Comparison of ENCODE assay signal across 11 mouse cellular contexts in genomic region chr14:16433206-16433605, GRCm38 (mm10).
DNase-seq lines count a peak whose midpoint lies in the region; ATAC-seq and TF ChIP-seq lines count a peak whose summit lies in the region.
"Had no signal": no experiment of that assay in that cellular context is flagged by ENCODE, and none has a peak within 500 bp of the region (broad histone marks: within the 10 kb centered on the region; RNA-seq: fewer than 3 reads in every experiment).

No protein-coding gene starts in this region.

- POLR2A ChIA-PET in Patski (lab: Charles Lee) = no interaction called here

- H3K9ac ChIP-seq in hindbrain, postnatal 0 days (replicated peaks; ENCODE audit: low read length) = no peak overlapping the region
- H3K9ac ChIP-seq in hindbrain, embryonic 12.5 days = no peak overlapping the region
- no peak overlapping the region for H3K9ac ChIP-seq in heart, postnatal 0 days (replicated peaks; ENCODE audit: low read depth, low read length)
- H3K9ac ChIP-seq: limb, embryonic 15.5 days; stomach, embryonic 15.5 days had no signal

- no peak overlapping the region for H3K27ac ChIP-seq in hindbrain, postnatal 0 days
- no peak overlapping the region for H3K27ac ChIP-seq in hindbrain, embryonic 12.5 days
- peak overlapping the region; percentile 89 for H3K27ac ChIP-seq in heart, postnatal 0 days (ENCODE audit: low read depth)
- H3K27ac ChIP-seq: kidney, postnatal 0 days; stomach, embryonic 15.5 days had no signal

- H3K9me3 ChIP-seq in hindbrain, postnatal 0 days (ENCODE audit: low read length) = no peaks in the 10 kb centered on the region
- no peaks in the 10 kb centered on the region for H3K9me3 ChIP-seq in hindbrain, embryonic 12.5 days (replicated peaks)
- no peaks in the 10 kb centered on the region for H3K9me3 ChIP-seq in heart, postnatal 0 days (replicated peaks; ENCODE audit: control insufficient read depth, low read length)
- H3K9me3 ChIP-seq: limb, embryonic 15.5 days; stomach, embryonic 15.5 days had no signal

- H3K36me3 ChIP-seq in hindbrain, postnatal 0 days (ENCODE audit: insufficient read depth, low read length) = peaks cover 10% of the 10 kb centered on the region; the same call in 1 of the 2 replicates
- H3K36me3 ChIP-seq in hindbrain, embryonic 12.5 days = peaks cover 37% of the 10 kb centered on the region
- peaks cover 64% of the 10 kb centered on the region for H3K36me3 ChIP-seq in heart, postnatal 0 days (replicated peaks; ENCODE audit: control insufficient read depth, insufficient read depth, low read length)

- H3K4me1 ChIP-seq in hindbrain, postnatal 0 days (ENCODE audit: insufficient read depth, low read length) = no peaks in the 10 kb centered on the region
- H3K4me1 ChIP-seq in hindbrain, embryonic 12.5 days = no peaks in the 10 kb centered on the region
- peaks cover 6% of the 10 kb centered on the region; the same call in 1 of the 2 replicates for H3K4me1 ChIP-seq in heart, postnatal 0 days (ENCODE audit: control insufficient read depth, insufficient read depth)
- H3K4me1 ChIP-seq: limb, embryonic 15.5 days; stomach, embryonic 15.5 days had no signal

- H3K27me3 ChIP-seq in hindbrain, postnatal 0 days (ENCODE audit: insufficient read depth, low read length) = no peaks in the 10 kb centered on the region
- no peaks in the 10 kb centered on the region for H3K27me3 ChIP-seq in hindbrain, embryonic 12.5 days
- H3K27me3 ChIP-seq in Patski = no peaks in the 10 kb centered on the region
- no peaks in the 10 kb centered on the region for H3K27me3 ChIP-seq in heart, postnatal 0 days (ENCODE audit: control insufficient read depth, insufficient read depth, low read length)
- H3K27me3 ChIP-seq: limb, embryonic 15.5 days; stomach, embryonic 15.5 days had no signal

- H3K4me3 ChIP-seq in hindbrain, postnatal 0 days (ENCODE audit: low read length) = no peak overlapping the region
- no peak overlapping the region for H3K4me3 ChIP-seq in hindbrain, embryonic 12.5 days
- H3K4me3 ChIP-seq in heart, postnatal 0 days (ENCODE audit: low read depth, low read length) = no peak overlapping the region
- H3K4me3 ChIP-seq: limb, embryonic 15.5 days; stomach, embryonic 15.5 days had no signal

- no peak for DNase-seq in hindbrain, postnatal 0 days (ENCODE audit: low spot score)
- peak; percentile 4 for DNase-seq in CD4-positive helper T cell, adult 2 months (ENCODE audit: low read depth, low spot score)
- peak; percentile 86 for DNase-seq in Patski (ENCODE audit: low read depth, low spot score)
- DNase-seq in heart, postnatal 0 days (ENCODE audit: low spot score) = peak; percentile 75
- no peak for DNase-seq in cerebellum, adult 9-10 months
- DNase-seq in adrenal gland, adult 2 months = no peak
- DNase-seq in layer of hippocampus, postnatal 14 days (ENCODE audit: low spot score in 2 of 2) = no peak

- ATAC-seq in hindbrain, postnatal 0 days = 0 out of 2 replicates have a peak, but pooled peaks have one; percentile 27
- no peak for ATAC-seq in hindbrain, embryonic 12.5 days (ENCODE audit: low FRiP score)
- peak; percentile 98 for ATAC-seq in Patski
- ATAC-seq in heart, postnatal 0 days (ENCODE audit: insufficient read depth, low read depth) = peak; percentile 86

- in situ Hi-C loops in Patski (cut with MboI; ENCODE audit: low pct_unique_long_range_greater_than_20kb) = loop anchor here (5.0 to 10.0 kb wide), 3 partner anchors 532 to 969 kb away; no protein-coding TSS in a partner anchor

- TF ChIP-seq CTCF in hindbrain, postnatal 0 days (IDR thresholded peaks at IDR 0.05; ENCODE audit: low read depth) = no peak
- no peak for TF ChIP-seq CTCF in Patski (IDR thresholded peaks at IDR 0.05)
- no peak for TF ChIP-seq CTCF in heart, postnatal 0 days (IDR thresholded peaks at IDR 0.05; ENCODE audit: low read depth)

- TF ChIP-seq EP300 in heart, postnatal 0 days (IDR thresholded peaks at IDR 0.05; ENCODE audit: low read depth) = no peak

- CTCF ChIA-PET in Patski (lab: Charles Lee) = interaction anchor here (0.9 to 3.3 kb wide), 7 partner anchors 8 to 970 kb away, joined by 3 to 23 read pairs (median 5); no protein-coding TSS in a partner anchor

- WGBS in hindbrain, postnatal 0 days = 62% methylated on average over 2 of the region's 2 CpGs
- 79% methylated on average over 2 of the region's 2 CpGs for WGBS in hindbrain, embryonic 12.5 days
- WGBS in heart, postnatal 0 days = 21% methylated on average over 2 of the region's 2 CpGs

- no peak overlapping the region for H3K4me2 ChIP-seq in hindbrain, postnatal 0 days (ENCODE audit: low read depth, low read length)
- no peak overlapping the region for H3K4me2 ChIP-seq in hindbrain, embryonic 12.5 days (replicated peaks)
- H3K4me2 ChIP-seq in heart, postnatal 0 days (ENCODE audit: low read depth, low read length) = no peak overlapping the region
- H3K4me2 ChIP-seq: limb, embryonic 15.5 days; stomach, embryonic 15.5 days had no signal

Comparison
In these comparisons a context has a peak if more than half of its experiments do, and no peak if none do; other contexts are left out.
1. DNase-seq: peak in CD4-positive helper T cell, adult 2 months (single experiment), Patski (single experiment) and heart, postnatal 0 days (single experiment); none in hindbrain, postnatal 0 days (single experiment), cerebellum, adult 9-10 months (single experiment), adrenal gland, adult 2 months (single experiment) and layer of hippocampus, postnatal 14 days (0 of 2).